Mouse (Mus musculus) ovary, postnatal 10 days (tissue): ENCODE measurements around the gene Npc2.
A peak's percentile ranks its signal among the peaks of the same experiment; 100 is the strongest.

ENCODE experiments used
- DNase-seq: peaks from one replicate; pipeline ENCODE4 v3.0.0; 2022; ENCODE audit warnings: low spot score

Npc2 gene

DNA sequence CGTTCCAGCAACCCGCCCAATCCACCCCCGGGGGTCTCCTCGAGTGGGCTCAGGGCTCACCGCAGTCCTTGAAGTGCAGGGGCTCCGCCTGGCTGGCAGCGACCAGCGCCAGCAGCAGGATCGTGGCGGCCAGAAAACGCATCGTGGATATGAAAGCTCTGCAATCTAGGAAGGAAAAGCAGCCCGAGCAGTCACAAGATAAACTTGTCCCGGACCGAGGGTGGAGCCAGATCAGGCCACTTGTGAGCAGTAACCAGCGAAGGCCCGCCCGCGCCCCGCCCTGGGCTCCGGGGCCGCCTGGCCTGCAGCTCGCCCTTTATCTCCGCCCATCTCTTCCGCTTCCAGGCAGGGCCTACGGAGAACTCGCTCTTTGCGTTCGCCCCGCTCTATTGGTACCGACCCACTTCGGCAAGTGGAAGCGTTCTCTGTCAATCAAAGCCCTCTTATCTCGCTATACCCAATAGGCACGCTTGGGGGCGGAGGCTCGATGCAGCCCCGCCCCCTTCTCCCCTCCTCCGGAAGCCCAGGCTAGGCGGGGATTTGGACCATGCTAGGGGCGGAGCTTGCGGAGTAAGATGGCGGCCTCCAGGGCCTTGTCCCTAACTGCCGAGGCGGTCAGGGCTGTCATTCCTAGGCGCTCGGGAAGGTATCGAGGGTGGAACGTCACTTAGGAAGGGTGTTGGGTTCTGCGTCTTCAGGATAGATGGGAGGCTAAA, at the start of gene Npc2, which contains the start of gene Isca2:
Npc2 (minus strand) TSS at position 427 of the 716 bp plus-strand sequence.
Isca2 (plus strand) TSS at position 526 of the 716 bp plus-strand sequence.
- DNase-seq, result peak; percentile 74

DNA sequence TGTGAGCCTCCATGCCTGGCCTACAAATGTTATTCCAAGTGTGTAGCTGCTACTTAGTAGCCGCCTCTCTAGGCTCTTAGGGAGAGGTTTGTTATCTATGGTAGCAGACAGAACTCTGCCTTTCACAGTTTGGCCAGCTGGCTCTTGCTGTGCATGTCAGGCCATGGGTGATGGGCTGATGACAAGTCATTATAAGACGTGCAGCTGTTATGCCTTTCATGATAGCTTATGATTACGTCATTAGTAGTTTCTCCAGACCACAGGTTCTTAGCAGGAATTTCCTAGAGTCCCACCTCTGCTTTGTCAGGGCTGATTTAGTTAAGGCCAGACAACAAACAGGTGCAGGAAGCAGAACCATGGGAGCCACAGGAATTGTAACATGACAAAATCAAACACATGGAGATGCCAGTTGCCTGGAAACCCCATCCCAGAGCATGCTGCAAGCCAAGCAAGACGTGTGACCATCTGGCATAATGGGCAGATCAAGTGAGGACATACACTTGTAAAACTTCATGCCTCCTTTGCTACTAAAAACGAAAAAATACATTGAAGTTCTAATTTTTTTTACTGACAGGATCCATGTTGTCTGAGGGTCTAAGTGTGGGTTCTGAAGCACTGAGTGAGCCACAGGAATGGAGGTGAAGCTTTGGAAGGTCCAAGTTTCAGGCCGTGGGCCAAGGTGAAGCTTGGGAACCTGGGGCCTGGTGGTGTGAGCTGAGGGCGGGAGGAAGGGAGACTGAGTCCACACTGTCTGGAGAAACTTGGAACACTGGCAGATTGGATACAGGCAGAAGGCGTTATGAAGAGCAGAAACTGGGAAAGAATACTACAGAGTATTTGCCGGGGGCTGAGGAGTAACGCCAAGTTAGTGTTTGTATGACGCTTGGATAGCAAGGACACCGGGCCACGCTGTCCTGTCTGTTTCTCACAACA, 46.5 kb upstream of the Npc2 start:
- no peak for DNase-seq

DNA sequence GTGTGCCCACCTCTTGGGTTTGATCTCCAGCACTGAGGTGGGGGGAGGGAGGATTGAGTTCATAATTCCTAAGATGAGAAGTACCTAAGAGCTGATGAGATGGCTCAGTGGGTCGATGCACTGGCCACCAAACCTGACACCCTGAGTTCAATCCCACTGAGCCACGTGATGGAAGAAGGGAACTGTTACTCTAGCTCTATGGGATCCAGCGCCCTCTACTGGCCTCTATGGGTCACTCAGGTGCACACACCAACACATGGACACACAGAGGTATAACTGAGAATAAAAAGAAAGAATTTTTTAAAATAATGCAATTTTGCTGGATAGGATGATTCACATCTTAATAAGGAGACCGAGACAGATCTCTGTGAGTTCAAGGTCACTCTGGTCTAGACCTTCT, 45.5 kb upstream of the Npc2 start:
- no peak for DNase-seq

DNA sequence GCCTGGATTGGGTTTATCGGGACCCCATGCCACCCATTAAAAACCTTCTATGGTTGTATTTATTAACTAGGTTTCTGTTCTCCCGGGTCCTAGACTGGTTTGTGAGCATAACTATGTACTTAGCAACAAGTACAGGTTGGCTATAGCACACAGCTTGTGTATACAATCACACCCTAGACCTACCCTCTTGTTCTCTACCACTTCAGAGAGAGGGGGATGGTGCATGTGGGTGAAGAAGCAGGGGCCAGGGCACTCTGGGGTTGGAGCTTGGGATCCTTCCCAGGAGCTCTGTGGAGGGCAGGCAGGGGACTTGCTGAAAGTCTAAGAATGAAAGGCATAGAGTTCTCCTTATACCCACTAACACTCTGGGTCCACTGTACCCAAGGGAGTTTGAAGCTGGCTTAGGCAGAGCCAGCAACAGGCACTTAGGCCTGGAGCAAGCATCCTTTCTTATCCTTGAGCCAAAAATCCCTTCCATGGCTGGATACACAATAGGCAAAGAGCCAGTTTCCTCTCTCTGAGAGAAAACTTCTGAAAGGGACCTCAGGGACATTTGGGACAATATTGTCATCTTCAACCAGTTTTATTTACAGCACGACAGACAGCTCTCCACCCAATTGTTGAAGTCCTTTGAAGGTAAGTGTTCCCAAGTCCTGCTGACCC, 41.8 kb upstream of the Npc2 start:
- no peak for DNase-seq

DNA sequence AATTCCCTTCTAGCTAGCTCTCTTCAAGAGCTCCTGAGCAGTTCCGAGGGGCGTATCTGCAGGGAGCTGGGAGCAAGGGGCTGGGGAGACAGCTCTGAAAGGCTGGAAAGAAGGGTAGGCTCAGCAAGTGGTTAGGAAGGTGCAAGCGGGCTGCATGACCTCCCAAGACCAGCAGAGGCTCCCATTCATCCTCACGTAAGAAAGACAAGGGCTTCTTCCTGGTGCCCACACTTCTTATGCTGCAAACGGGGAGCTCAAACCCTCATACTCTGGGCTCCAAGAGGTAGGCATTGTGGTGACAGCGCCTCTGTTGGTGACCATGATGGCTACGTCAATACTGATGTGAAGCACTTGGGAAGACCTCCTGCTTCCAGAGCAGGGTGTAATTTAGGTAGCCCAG, 40.8 kb upstream of the Npc2 start:
- DNase-seq, result no peak

DNA sequence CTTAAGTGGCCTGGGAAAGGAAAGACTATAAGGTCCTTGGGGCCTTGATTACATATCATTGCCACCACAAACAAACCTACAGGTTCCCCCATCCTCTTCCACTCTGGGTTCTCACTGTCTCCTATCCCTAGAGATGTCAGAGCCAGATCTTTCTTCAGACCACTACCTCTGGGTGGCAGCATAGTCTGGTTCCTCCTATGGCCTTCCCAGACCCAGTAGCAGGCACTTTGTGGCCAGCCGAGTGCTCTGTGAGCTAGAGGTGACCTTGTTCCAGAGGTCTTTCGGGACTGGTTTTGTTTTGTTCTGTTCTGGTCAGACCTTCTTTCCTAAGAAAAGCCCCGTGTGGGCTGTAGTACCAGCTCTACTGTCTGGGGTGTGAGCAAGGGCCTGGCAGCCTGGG, 39.1 kb upstream of the Npc2 start:
- no peak for DNase-seq

DNA sequence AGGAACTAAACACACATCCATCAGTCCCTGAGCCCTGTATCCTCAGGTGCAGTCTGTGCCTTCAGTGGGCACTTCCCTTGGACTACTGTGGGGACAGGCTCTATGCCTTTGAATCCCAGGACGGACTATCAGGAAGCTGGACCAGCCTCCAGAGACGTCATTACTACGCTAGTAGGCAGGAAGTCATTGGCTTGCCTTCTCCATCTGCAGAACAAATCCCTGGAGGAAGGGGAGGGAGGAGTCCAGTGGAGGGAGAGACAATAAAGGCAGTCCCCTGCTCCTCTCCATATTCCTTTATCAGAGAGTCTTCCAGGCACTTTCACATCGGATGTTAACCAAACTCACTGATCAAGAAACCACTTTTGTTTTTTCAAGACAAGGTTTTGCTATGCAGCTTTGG, 38.6 kb upstream of the Npc2 start:
- DNase-seq, result no peak

DNA sequence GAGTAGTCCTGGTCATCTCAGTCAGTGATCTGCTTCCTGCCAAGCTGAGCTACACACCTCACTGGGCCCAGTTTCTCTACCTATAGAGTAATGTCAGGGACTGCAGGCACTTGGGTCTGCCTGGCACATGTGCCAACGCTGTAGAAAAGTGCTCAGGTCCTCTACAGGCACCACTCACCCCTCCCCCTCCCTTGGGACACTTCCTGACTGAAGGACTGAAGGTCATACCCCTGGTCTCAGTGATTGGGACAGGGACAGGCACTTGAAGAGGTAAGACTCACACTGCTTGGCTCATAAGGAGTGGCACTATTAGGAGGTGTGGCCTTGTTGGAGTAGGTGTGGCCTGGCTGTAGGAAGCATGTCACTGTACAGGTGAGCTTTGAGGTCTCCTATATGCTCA, 37.9 kb upstream of the Npc2 start:
- no peak for DNase-seq

DNA sequence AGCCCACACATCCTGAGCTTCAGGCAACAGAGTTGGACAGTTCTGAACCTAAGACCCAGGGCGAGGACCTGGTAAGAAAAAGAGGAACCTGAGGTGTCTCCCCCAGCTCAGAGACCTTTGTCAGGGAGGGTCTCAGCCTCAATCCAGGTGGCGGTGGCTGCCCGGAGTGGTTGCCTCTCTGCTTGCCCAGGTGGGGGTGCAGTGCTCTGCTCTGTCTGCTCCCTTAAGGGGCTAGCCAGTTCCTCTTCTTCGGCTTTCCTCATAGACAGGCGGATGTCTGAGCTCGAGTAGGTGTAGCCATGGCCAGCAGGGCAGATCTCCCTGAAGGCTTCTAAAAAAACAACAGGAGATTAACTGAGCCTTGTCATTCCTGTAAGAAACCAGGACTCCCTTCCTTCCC, 36.1 kb upstream of the Npc2 start:
- no peak for DNase-seq

DNA sequence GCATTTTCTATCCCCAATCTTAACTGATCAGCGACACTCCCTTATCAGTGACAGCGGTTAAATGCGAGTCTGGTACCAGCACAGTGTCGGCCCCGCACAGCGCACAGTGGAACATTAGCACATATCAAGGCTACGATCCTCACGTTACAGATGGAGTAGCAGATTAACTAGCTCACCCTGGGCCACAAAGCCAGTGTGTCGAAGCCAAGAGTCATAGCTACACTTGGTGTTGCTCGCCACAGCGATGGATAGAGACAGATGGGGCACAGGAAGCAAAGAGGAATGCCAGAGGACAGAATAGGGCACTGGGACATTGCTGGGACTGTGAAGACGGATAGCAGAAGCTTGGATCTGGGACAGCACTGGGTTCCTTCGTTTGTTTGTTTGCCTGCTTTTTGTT, 34.4 kb upstream of the Npc2 start:
- no peak for DNase-seq

DNA sequence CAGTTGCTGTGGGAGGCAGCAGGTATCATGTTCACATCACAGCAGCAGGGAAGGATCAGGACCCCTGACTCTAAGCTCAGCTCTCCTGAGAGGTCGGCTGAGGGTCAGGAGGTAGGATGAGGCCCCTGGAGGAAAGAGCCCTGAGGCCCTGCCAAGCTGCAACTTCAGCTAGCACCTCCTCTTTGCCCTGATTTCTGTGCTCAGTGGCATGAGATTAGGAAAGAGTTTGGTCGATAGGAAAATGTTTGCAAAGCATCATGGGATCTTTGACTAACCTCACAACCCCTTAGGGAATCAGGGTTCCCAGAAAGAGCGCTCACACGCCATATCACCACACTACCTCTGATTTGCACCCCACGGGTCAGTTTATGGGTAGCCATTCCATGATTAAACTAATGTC, 33.8 kb upstream of the Npc2 start:
- no peak for DNase-seq

DNA sequence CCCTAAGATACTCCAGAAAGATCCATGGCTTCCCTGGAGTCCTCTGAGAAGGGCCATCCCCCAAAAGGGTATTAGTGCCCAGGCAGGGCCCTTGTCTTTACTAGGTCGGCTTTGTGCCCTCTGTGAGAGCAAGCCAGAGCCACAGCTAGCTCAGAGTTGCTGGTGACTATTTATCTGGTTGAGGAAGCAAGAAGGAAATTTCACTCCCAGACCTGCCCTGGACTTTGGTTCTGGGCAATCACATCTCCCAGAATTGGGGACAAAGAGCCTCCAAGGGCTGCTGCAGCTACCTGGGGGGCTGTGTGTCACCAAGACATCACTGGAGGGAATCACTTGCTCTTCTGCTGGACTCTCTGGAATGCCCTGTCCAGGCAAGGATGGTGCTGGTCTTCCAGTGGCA, 33.1 kb upstream of the Npc2 start:
- DNase-seq, result no peak

DNA sequence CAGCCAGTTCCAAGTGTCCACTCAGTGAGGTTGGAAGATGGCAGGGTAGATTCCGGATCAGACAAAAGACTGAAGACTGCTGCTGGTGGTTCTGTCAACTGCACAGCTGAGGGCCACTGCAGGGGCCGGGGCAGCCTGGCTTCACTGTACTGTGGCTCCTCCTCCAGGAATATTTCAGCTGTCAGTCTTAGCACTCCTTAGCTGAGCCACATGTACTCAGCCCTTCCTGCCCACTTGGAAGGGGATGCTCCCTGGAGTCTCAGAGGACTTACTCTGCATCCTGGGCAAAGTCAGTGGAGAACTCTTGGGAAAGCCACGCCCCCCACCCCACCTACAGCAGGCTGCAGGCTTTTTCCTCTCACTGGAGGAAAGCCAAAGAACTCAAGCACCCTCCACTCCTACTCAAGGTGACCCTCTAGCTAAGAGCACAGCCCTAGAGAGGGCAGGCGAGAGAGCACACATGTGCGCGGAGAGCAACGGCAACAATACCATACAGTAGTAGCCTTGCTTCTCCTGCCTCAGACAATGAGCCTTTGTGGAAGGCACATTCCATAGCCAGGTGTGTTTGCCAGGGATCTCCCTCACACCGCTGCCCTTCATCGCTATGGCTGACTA, 32.4 kb upstream of the Npc2 start:
- no peak for DNase-seq

DNA sequence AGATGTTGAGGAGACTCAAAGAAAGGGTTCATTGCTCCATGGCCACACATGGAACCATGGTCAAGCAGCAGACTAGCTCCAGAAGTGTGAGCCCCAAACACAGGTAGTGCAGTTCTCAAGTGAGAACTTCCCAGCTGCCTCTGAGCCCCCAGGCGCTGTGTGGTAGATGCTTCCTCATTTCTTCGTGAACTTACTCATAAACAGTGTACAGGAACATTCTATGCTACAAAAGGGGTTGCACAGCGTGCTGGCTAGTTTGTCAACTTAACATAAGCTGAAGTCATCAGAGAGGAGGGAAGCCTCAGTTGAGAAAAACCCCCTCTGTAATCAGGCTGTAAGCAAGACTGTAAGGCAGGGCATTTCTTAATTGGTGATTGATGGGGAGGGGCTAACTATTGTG, 29.7 kb upstream of the Npc2 start:
- no peak for DNase-seq

DNA sequence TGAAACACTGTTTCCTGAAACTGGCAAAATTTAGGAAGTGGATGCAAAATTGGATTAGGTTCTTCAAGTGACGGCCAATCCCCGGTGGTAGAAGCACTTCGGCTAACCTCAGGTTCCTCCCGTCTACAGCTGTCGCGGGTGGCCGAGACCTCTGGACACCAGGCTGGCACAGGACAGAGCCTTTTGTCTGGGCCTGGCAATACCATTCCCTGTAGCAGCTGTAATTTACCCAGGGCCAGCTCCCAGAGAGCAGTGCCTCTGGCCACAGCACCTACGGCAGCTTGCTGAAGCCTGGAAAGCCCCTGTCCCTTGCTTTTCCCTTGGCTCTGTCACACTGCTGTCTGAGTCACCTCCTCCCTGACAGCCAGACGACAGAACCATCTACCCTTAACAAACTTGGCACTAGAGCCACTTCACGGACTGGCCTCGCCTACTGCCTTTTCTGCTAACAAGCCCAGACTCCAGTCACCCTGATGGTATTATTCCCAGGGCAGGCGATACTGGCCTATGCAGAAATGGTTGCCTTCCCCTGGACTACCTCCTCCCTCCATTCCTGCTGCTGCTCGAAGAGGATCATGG, 28.7 kb upstream of the Npc2 start:
- no peak for DNase-seq

DNA sequence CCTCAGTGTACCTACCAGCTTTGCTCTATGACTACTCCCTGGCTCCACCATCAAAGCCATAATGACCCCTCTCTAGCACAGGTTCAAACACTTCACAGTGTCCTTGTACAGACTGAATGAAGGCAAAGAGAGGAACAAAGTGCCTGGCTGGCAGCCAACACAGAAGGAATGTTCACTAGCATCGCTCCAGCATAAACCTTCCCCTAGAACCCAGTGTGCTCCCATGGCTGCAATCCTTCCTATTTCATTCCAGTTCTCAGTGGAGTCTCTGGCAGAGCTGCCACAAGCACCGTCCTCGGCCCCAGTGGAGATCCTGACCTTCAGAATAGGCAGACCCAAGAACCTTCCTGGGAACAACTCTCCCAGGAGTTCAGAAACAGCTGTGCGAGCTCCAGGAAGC, 27.5 kb upstream of the Npc2 start:
- DNase-seq, result no peak

DNA sequence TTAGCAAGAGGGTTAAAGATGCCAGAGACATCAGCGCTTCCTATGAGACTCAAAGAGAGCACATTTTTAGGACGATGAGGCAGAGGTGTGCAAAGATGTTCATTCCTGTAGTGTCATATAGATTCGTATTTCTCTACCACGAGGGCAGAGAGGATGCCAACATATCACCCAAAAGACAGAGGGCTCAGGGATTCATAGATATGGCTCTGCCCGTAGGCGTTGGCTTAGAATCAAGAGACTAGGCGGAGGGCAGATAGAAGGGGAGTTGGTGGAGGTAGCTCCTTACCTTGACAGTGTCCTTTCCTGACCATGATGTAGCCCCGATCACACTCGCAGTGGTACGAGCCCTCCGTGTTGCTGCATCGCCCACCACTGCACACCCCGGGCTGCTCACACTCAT, 26.1 kb upstream of the Npc2 start:
- no peak for DNase-seq

DNA sequence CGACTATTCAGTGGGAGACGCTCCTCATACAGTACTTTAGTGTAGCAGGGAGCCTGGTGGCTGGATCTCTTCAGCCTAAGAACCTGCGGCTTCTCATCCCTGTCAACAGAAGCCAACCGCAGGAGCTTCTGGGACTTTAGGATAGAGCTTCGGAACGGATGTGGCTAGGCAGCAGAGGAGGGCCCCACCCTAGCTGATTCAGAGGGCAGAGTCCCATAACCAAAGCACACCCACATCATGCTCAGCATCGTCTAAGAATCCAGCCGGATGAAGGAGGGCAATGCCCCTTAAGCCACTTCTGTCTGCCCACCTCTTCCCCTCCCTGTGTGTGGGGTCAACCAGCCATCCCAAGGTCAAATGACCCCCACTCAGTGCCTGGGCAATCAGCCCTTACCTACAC, 21.7 kb upstream of the Npc2 start:
- DNase-seq, result no peak

DNA sequence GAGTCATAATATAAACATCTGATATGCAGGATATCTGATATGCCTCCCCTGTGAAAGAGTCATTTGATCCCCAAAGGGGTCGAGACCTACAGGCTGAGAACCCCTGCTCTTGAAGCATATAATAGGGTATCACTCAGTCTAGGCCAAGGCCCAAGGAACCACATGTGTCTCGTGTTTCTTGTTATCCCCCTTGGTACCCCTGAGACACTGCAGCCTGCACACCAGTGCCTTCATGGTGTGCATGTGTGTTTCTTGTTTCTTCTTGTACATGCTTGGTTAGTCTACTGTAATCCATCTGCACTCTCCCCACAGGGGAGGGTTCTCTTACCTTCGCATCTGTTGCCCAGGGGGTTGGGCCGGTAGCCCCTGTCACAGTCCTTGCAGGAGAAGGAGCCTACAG, 19.7 kb upstream of the Npc2 start:
- no peak for DNase-seq

DNA sequence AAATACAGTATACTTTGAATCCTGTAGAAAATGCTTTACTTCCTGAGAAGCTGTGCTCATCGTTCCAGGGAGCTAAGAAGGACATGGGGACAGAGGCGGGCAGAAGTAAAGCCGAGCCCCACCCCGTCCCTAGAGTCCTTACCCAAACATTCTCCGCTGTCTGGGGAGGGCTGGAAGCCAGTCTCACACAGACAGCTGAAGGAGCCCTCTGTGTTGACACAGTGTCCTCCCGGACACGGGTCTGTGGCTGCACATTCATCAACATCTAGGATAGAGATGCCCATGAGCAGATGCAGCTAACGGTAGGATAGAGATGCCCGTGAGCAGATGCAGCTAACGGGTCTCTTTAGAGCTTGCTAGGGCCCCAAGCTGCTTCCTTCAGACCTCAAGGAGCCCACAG, 17.9 kb upstream of the Npc2 start:
- DNase-seq, result no peak

DNA sequence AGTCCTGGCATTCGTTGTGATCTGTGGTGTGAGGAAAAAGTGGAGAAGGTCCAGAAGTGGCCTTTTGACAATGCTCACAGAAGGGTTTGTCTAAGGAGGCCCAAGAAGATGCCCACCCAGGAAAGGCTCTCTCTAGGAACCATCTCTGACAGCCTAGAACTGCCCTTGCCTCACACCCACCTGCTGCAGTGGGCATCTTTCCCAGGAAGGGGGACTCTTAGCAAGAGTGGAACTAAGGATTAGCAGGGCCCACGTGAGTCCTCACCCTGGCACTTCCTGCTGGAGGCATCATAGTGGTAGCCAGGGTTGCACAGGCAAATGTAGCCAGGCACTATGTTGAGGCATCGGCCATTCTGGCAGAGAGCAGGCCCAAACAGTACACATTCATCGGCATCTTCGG, 13.1 kb upstream of the Npc2 start:
- no peak for DNase-seq
